Mouse (Mus musculus) intestine, embryonic 14.5 days (tissue): Measurements from ENCODE around the gene Ubxn11. TPM values are rescaled to one million over a fixed set of nuclear protein-coding genes. Genes with fewer than 3 reads are reported as not detected.

Source experiments
- ATAC-seq: fragments of 200-750 bp; cut with Nextera tagmentation; replicated peaks from 2 replicates; pipeline ENCODE4 v1.8.0; 2017; ENCODE audit warnings: low read depth, moderate number of reproducible peaks, moderate TSS enrichment, moderate library complexity; ENCODE audit not compliant: low FRiP score, low TSS enrichment
- DNase-seq: peaks from one replicate; pipeline ENCODE4 v3.0.0-alpha.2; 2018; ENCODE audit warnings: low spot score
- H3K27ac ChIP-seq: fragments of 300-500 bp; sonication (generic); 2 replicates; pipeline ENCODE4 v1.5.1; 2014; ENCODE audit warnings: low read depth, mild to moderate bottlenecking, control low read depth
- H3K27me3 ChIP-seq: fragments of 300-500 bp; sonication (generic); replicated peaks from 2 replicates; pipeline ENCODE4 v1.6.1; 2014; ENCODE audit warnings: low read length, control low read depth; ENCODE audit not compliant: control insufficient read depth, insufficient read depth
- H3K36me3 ChIP-seq: fragments of 300-500 bp; sonication (generic); 2 replicates; pipeline ENCODE4 v1.6.1; 2014; ENCODE audit warnings: low read length, control low read depth; ENCODE audit not compliant: control insufficient read depth, insufficient read depth
- H3K4me1 ChIP-seq: fragments of 300-500 bp; sonication (generic); replicated peaks from 2 replicates; pipeline ENCODE4 v1.6.1; 2014; ENCODE audit warnings: low read length, control low read depth, mixed read lengths; ENCODE audit not compliant: control insufficient read depth, insufficient read depth
- H3K4me2 ChIP-seq: fragments of 300-500 bp; sonication (generic); 2 replicates; pipeline ENCODE4 v1.6.1; 2014; ENCODE audit warnings: low read length
- H3K4me3 ChIP-seq: fragments of 300-500 bp; sonication (generic); 2 replicates; pipeline ENCODE4 v1.5.1; 2014; ENCODE audit warnings: low read depth, low read length, control low read depth, mixed read lengths
- H3K9ac ChIP-seq: fragments of 300-500 bp; sonication (generic); 2 replicates; pipeline ENCODE4 v1.6.1; 2014; ENCODE audit warnings: mild to moderate bottlenecking, low read length
- H3K9me3 ChIP-seq: fragments of 300-500 bp; sonication (generic); 2 replicates; pipeline ENCODE4 v1.6.1; 2016; ENCODE audit warnings: low read length, control low read depth; ENCODE audit not compliant: control insufficient read depth
- WGBS: fragments of 180-500 bp; shearing (Covaris S2); extraction: QIAGEN DNeasy Blood & Tissue Kit; methylation state at CpG from one replicate; pipeline ENCODE4 v1.1.7; 2014; 5-methylcytosine and 5-hydroxymethylcytosine counted together
- polyA plus RNA-seq: library from polyadenylated mRNA; unstranded; fragments of >200 nt; fragmentation: Nextera tagmentation; extraction: Ambion mirVana; gene quantifications from 2 replicates; pipeline ENCODE4 v1.2.1, GENCODE M21; 2014

Gene Ubxn11
- polyA plus RNA-seq, 1 experiment from 2014 or later = 5.7 TPM

GRCm38 (mm10) chr4:134096120-134096519, 6.2 kb upstream of the Ubxn11 start:
- 84% methylated on average over 3 of the region's 3 CpGs for WGBS
- no peak overlapping the region for H3K4me2 ChIP-seq
- H3K27me3 ChIP-seq = no peaks in the 10 kb centered on the region
- H3K9me3 ChIP-seq = no peaks in the 10 kb centered on the region
- ATAC-seq = no peak
- no peak overlapping the region for H3K9ac ChIP-seq
- H3K27ac ChIP-seq = no peak overlapping the region
- H3K36me3 ChIP-seq = no peaks in the 10 kb centered on the region
- no peak for DNase-seq
- H3K4me1 ChIP-seq = no peaks in the 10 kb centered on the region
- H3K4me3 ChIP-seq = no peak overlapping the region

DNA sequence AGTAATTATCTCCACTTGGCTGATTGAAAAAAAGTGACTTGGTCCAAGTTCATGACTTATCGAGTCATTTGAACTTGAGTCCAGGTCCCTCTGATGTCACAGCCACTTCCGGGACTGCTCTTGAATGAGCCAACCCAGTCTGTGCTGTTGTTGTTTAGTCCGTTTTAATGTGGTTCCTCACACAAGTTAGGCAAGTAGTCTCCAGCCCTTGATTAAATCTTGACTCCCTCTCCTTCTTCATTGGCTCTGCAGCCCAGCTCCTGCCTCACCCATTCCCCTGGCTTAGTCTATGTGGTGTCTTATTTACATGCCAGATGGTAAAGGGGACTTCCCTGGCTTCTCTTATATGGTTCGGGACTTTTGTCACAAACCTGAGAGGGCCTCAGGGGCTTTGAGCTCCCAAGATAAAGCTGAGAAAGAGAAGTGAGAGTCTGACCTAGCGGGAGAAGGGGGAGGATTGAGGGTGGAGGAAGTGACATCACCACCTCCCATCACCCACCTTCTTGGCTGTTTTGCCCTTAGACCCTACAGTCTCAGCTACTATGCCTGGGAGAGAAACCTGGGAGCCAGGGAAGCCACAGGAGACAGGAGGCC, 5.3 kb upstream of the Ubxn11 start:
- ATAC-seq (no peak), DNase-seq (no peak)
- Histone ChIP-seq H3K36me3 (no peaks in the 10 kb centered on the region), H3K4me2 (no peak overlapping the region), H3K27me3 (no peaks in the 10 kb centered on the region), H3K4me1 (no peaks in the 10 kb centered on the region), H3K4me3 (no peak overlapping the region), H3K9me3 (no peaks in the 10 kb centered on the region), H3K27ac (no peak overlapping the region), H3K9ac (no peak overlapping the region)
- 69% methylated on average over 5 of the region's 5 CpGs for WGBS

- H3K27ac ChIP-seq = no peak overlapping the region
- no peak overlapping the region for H3K4me2 ChIP-seq
- 0 out of 2 replicates have a peak, but pooled peaks cover 2% of the 10 kb centered on the region for H3K4me1 ChIP-seq
- H3K4me3 ChIP-seq = no peak overlapping the region
- 44% methylated on average over 8 of the region's 8 CpGs for WGBS
- no peaks in the 10 kb centered on the region for H3K9me3 ChIP-seq
- DNase-seq = no peak
- H3K36me3 ChIP-seq = no peaks in the 10 kb centered on the region
- H3K9ac ChIP-seq = no peak overlapping the region
- no peak for ATAC-seq
- H3K27me3 ChIP-seq = no peaks in the 10 kb centered on the region
Measured at GRCm38 (mm10) chr4:134098628-134099027, 3.7 kb upstream of the Ubxn11 start.

- Histone ChIP-seq H3K4me2 (no peak overlapping the region), H3K27ac (no peak overlapping the region), H3K9ac (no peak overlapping the region), H3K36me3 (no peaks in the 10 kb centered on the region), H3K4me1 (0 out of 2 replicates have a peak, but pooled peaks cover 2% of the 10 kb centered on the region), H3K4me3 (no peak overlapping the region), H3K9me3 (no peaks in the 10 kb centered on the region), H3K27me3 (no peaks in the 10 kb centered on the region)
- ATAC-seq (no peak), DNase-seq (no peak)
- WGBS = 85% methylated on average over 4 of the region's 4 CpGs
Measured at GRCm38 (mm10) chr4:134100245-134100644, 2.1 kb upstream of the Ubxn11 start.

GRCm38 (mm10) chr4:134102742-134103119, 361 bp downstream of the Ubxn11 start:
- no peak overlapping the region for H3K27ac ChIP-seq
- H3K4me3 ChIP-seq = peak overlapping the region; percentile 50
- 5% methylated on average over 21 of the region's 21 CpGs for WGBS
- H3K9ac ChIP-seq = peak overlapping the region; percentile 31
- H3K4me1 ChIP-seq = 0 out of 2 replicates have a peak, but pooled peaks cover 2% of the 10 kb centered on the region
- no peaks in the 10 kb centered on the region for H3K27me3 ChIP-seq
- DNase-seq = no peak
- peak; percentile 34 for ATAC-seq
- H3K36me3 ChIP-seq = no peaks in the 10 kb centered on the region
- no peaks in the 10 kb centered on the region for H3K9me3 ChIP-seq
- peak overlapping the region; percentile 60 for H3K4me2 ChIP-seq

GRCm38 (mm10) chr4:134106105-134106504, 3.7 kb downstream of the Ubxn11 start:
- Histone ChIP-seq H3K9me3 (no peaks in the 10 kb centered on the region), H3K4me1 (0 out of 2 replicates have a peak, but pooled peaks cover 2% of the 10 kb centered on the region), H3K9ac (no peak overlapping the region), H3K4me3 (no peak overlapping the region), H3K36me3 (no peaks in the 10 kb centered on the region), H3K4me2 (no peak overlapping the region), H3K27me3 (no peaks in the 10 kb centered on the region), H3K27ac (no peak overlapping the region)
- no peak for DNase-seq
- 76% methylated on average over 7 of the region's 7 CpGs for WGBS
- no peak for ATAC-seq

DNA sequence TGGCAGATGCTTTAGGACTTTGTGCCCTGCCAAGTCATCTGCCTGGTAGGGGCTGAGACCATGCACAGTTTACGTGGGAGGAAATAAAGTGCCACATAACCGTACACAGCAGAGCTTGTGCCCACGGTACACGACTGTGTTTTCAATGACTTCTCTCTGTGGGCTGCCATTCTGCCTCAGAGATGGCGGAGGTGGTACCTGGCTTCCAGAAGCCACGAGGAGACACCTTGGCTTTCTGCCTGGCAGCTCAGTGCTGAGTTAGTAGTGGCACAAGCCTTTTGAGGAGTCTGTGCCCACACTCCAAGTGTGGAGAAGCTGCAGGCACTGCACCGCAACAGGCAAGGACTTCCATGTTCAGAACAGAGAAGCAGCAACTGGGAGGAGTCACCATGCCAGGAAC, 5.4 kb downstream of the Ubxn11 start:
- no peaks in the 10 kb centered on the region for H3K9me3 ChIP-seq
- H3K4me3 ChIP-seq = no peak overlapping the region
- H3K4me1 ChIP-seq = 0 out of 2 replicates have a peak, but pooled peaks cover 2% of the 10 kb centered on the region
- ATAC-seq (no peak), DNase-seq (no peak)
- no peak overlapping the region for H3K4me2 ChIP-seq
- no peak overlapping the region for H3K27ac ChIP-seq
- no peaks in the 10 kb centered on the region for H3K27me3 ChIP-seq
- no peaks in the 10 kb centered on the region for H3K36me3 ChIP-seq
- WGBS = 87% methylated on average over 7 of the region's 7 CpGs
- H3K9ac ChIP-seq = no peak overlapping the region

GRCm38 (mm10) chr4:134108196-134108595, 5.8 kb downstream of the Ubxn11 start:
- ATAC-seq = no peak
- Histone ChIP-seq H3K9ac (no peak overlapping the region), H3K4me1 (peaks cover 2% of the 10 kb centered on the region; the same call in 1 of the 2 replicates), H3K9me3 (no peaks in the 10 kb centered on the region), H3K4me3 (no peak overlapping the region), H3K27ac (no peak overlapping the region), H3K36me3 (no peaks in the 10 kb centered on the region), H3K4me2 (no peak overlapping the region), H3K27me3 (no peaks in the 10 kb centered on the region)
- WGBS = 26% methylated on average over 5 of the region's 5 CpGs
- DNase-seq = no peak

DNA sequence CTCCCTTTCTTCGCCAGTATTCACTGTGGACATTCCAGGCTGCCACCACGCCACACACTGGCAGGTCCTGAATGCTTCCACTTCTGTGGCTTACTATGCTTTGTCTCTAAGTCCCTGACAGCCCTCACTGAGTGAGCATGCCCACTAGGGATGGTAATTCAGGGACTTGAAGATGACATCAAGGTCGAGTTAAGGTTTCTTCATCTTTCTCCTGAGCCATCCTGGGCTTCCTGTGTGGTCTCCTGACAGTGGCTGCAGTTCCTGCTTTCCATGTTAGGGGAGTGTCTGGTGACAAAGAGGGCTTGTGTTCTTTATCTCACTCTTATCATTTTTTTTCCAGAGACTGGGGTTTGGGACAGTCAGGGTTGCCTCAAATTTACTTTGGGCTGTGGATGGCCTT, 8.3 kb downstream of the Ubxn11 start:
- Histone ChIP-seq H3K9me3 (no peaks in the 10 kb centered on the region), H3K9ac (no peak overlapping the region), H3K4me2 (no peak overlapping the region), H3K36me3 (no peaks in the 10 kb centered on the region), H3K4me3 (no peak overlapping the region), H3K27me3 (no peaks in the 10 kb centered on the region), H3K27ac (no peak overlapping the region), H3K4me1 (peaks cover 6% of the 10 kb centered on the region; the same call in 1 of the 2 replicates)
- ATAC-seq (no peak), DNase-seq (no peak)
- WGBS = 52% methylated on average over 3 of the region's 3 CpGs
